Mouse (Mus musculus): ENCODE measurements around the gene Gm17387.

Gm17387 gene

GRCm38 (mm10) chr7:141028831-141029230 lies at the start of gene Gm17387:
Gm17387 (plus strand) TSS chr7:141029131.
- DNase-seq = no peak

- DNase-seq = no peak
These were observed 47.2 kb upstream of the Gm17387 start for GRCm38 (mm10) chr7:140981704-140982103.

GRCm38 (mm10) chr7:140982971-140983370 lies 46.0 kb upstream of the Gm17387 start:
- DNase-seq = no peak

GRCm38 (mm10) chr7:140987182-140988138 lies 41.5 kb upstream of the Gm17387 start:
- no peak for DNase-seq

GRCm38 (mm10) chr7:140989022-140989421 lies 39.9 kb upstream of the Gm17387 start:
- DNase-seq = no peak

GRCm38 (mm10) chr7:140990185-140990584 lies 38.7 kb upstream of the Gm17387 start:
- no peak for DNase-seq

GRCm38 (mm10) chr7:140990622-140991021 lies 38.3 kb upstream of the Gm17387 start:
- no peak for DNase-seq

- DNase-seq = no peak
These were observed 37.7 kb upstream of the Gm17387 start for GRCm38 (mm10) chr7:140991117-140991689.

GRCm38 (mm10) chr7:140997817-140998216 lies 31.1 kb upstream of the Gm17387 start:
- DNase-seq = no peak

- DNase-seq = no peak
These were observed 29.9 kb upstream of the Gm17387 start for GRCm38 (mm10) chr7:140998853-140999700.

GRCm38 (mm10) chr7:141000881-141001708 lies 27.8 kb upstream of the Gm17387 start:
- DNase-seq = no peak

GRCm38 (mm10) chr7:141003248-141004010 lies 25.5 kb upstream of the Gm17387 start:
- no peak for DNase-seq

GRCm38 (mm10) chr7:141006446-141006845 lies 22.5 kb upstream of the Gm17387 start:
- no peak for DNase-seq

- DNase-seq = no peak
These were observed 22.0 kb upstream of the Gm17387 start for GRCm38 (mm10) chr7:141006914-141007313.

GRCm38 (mm10) chr7:141008312-141008761 lies 20.6 kb upstream of the Gm17387 start:
- no peak for DNase-seq

- peak; percentile 50 to 72 for DNase-seq
These were observed 19.8 kb upstream of the Gm17387 start for GRCm38 (mm10) chr7:141008938-141009660.

GRCm38 (mm10) chr7:141009665-141010064 lies 19.3 kb upstream of the Gm17387 start:
- no peak for DNase-seq

- DNase-seq = no peak
These were observed 18.3 kb upstream of the Gm17387 start, which contains the start of gene Ifitm3 for GRCm38 (mm10) chr7:141010593-141010992. Ifitm3 (minus strand) TSS chr7:141010770.

- DNase-seq = no peak
These were observed 17.6 kb upstream of the Gm17387 start for GRCm38 (mm10) chr7:141011238-141011770.

Measured in spleen, adult 18-20 months (tissue).